Mouse (Mus musculus) kidney, adult 2 months (tissue): Measurements from ENCODE around the gene Lrp2. TPM values are rescaled to one million over a fixed set of nuclear protein-coding genes. Genes with fewer than 3 reads are reported as not detected.

ENCODE experiments used
- DNase-seq: peaks from one replicate; pipeline ENCODE4 v3.0.0; 2021
- H3K27ac ChIP-seq: fragments of 200-500 bp; 2 replicates; pipeline ENCODE4 v1.5.1; 2012; ENCODE audit warnings: low read depth, low read length, control low read depth, inconsistent platforms; ENCODE audit not compliant: insufficient read depth
- H3K27me3 ChIP-seq: fragments of 200-500 bp; replicated peaks from 2 replicates; pipeline ENCODE4 v1.6.1; 2012; ENCODE audit warnings: mild to moderate bottlenecking, moderate library complexity, low read length, inconsistent platforms; ENCODE audit not compliant: control insufficient read depth, insufficient read depth
- H3K36me3 ChIP-seq: fragments of 200-500 bp; 2 replicates; pipeline ENCODE4 v1.6.1; 2012; ENCODE audit warnings: mild to moderate bottlenecking, moderate library complexity, low read length, inconsistent platforms; ENCODE audit not compliant: control insufficient read depth, insufficient read depth
- H3K4me1 ChIP-seq: fragments of 200-500 bp; 2 replicates; pipeline ENCODE4 v1.6.1; 2011; ENCODE audit warnings: low read length; ENCODE audit not compliant: control insufficient read depth, insufficient read depth
- H3K4me3 ChIP-seq: fragments of 200-500 bp; 2 replicates; pipeline ENCODE4 v1.5.1; 2011; ENCODE audit warnings: mild to moderate bottlenecking, low read depth, low read length, control low read depth; ENCODE audit not compliant: insufficient read depth
- CTCF ChIP-seq: fragments of 200-500 bp; conservative IDR thresholded peaks from 2 replicates; pipeline ENCODE4 v1.5.1; 2011; ENCODE audit warnings: low read depth, mild to moderate bottlenecking, control low read depth, low read length, moderate library complexity, mixed read lengths; ENCODE audit not compliant: insufficient read depth, insufficient read length
- POLR2A ChIP-seq: fragments of 200-500 bp; IDR thresholded peaks from one replicate; pipeline ENCODE4 v1.6.1; 2011; ENCODE audit warnings: low read depth, low read length, control low read depth
- WGBS: fragments of 180-500 bp; shearing (Covaris S2); methylation state at CpG from one replicate; pipeline ENCODE4 v1.1.7; 2018; 5-methylcytosine and 5-hydroxymethylcytosine counted together
- polyA plus RNA-seq: library from polyadenylated mRNA; depleted of rRNA; stranded (reverse); fragments of >200 nt; gene quantifications from 2 replicates; pipeline ENCODE4 v1.2.3, GENCODE M21; 2012

The Lrp2 gene
- polyA plus RNA-seq, 1 experiment: 283 TPM

DNA sequence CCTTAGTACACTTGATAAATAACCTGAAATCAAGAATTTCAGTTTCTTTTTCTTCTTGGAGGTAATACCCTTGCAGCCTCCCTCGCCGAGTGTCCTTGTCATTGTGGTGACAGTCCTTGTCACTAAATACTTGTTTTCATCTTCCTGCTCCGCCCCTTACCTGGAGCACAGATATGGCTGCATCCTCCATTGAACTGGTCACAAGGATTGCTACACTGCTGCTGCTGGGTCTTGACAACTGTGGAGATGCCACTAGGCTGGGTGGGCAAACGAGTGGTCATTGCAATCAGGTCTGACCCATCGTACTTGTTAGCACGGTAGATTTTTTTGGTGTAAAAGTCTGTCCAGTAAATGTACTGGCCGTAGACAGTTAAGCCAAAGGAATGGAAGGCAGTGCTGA lies 104.9 kb downstream of the Lrp2 start:
- no peaks in the 10 kb centered on the region for H3K4me1 ChIP-seq
- TF ChIP-seq CTCF: no peak
- TF ChIP-seq POLR2A: no peak
- DNase-seq: no peak
- no peaks in the 10 kb centered on the region for H3K27me3 ChIP-seq
- no peak overlapping the region for H3K27ac ChIP-seq
- 90% methylated on average over 7 of the region's 7 CpGs for WGBS
- peaks cover 5% of the 10 kb centered on the region for H3K36me3 ChIP-seq
- H3K4me3 ChIP-seq: no peak overlapping the region

DNA sequence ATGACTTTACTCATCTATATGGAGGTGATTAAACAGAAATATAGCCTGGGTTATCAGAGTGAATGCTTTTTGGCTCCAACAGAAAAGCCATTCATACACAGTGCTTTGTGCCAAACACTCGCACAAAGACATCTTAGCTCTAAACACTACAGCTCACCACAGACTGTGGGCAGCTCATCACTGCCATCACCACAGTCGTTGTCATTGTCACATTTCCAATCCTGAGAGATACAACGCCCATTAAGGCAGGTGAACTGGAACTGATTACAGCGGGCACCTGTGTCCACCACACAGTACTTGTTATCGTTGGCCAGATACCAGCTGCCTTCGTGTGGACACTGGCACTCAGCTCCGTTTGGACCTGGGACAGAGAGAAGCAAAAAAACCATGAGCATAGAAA lies 106.0 kb downstream of the Lrp2 start:
- no peak for TF ChIP-seq POLR2A
- no peak for TF ChIP-seq CTCF

DNA sequence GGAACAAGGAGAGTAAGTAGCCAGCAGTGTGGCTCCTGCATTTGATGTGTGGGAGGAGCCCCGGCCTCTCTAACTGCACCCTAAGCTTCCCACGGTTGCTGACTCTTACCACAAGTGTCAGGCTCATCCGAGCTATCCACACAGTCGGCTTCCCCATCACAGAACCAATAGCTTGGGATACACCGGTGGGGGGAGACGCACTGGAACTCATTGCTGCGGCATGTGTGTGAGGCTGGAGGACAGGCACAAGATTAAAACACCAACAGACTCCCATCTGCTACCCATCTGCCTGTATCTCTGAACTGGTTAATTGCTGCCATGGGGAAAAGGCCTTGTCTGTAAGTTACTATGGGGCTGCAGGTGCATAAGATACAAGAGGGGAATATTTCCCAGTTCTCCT lies 109.0 kb downstream of the Lrp2 start:
- no peak for DNase-seq
- Histone ChIP-seq H3K36me3 (no peaks in the 10 kb centered on the region; the same call in 1 of the 2 replicates), H3K27me3 (no peaks in the 10 kb centered on the region), H3K4me1 (no peaks in the 10 kb centered on the region), H3K4me3 (no peak overlapping the region), H3K27ac (no peak overlapping the region)
- 70% methylated on average over 7 of the region's 7 CpGs for WGBS
- TF ChIP-seq POLR2A: no peak

More for the DNA sequence above, 106.0 kb downstream of the Lrp2 start:
- H3K36me3 ChIP-seq: peaks cover 5% of the 10 kb centered on the region
- H3K4me3 ChIP-seq: no peak overlapping the region
- DNase-seq: no peak
- 64% methylated on average over 7 of the region's 7 CpGs for WGBS
- no peak overlapping the region for H3K27ac ChIP-seq
- H3K27me3 ChIP-seq: no peaks in the 10 kb centered on the region
- no peaks in the 10 kb centered on the region for H3K4me1 ChIP-seq

DNA sequence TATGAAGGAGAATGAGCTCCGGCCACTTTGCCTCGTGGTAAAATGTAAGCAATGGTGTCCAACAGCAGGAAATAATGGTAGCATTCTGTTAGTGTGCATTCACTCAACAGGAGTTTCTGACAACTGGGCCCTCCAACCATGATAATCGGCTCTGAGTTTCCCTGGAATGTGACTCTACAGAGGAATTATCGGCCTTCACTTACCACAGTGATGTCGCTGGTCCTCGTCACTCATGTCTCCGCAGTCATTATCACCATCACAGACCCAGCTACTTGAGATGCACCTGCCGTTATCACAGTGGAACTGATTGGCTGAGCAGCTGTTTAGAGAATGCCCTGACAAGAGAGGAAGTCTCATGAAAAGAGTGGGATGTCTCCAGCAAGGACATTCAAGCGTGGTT lies 110.7 kb downstream of the Lrp2 start:
- TF ChIP-seq POLR2A (no peak), CTCF (no peak)
- WGBS: 87% methylated on average over 9 of the region's 9 CpGs
- H3K27ac ChIP-seq: no peak overlapping the region

DNA sequence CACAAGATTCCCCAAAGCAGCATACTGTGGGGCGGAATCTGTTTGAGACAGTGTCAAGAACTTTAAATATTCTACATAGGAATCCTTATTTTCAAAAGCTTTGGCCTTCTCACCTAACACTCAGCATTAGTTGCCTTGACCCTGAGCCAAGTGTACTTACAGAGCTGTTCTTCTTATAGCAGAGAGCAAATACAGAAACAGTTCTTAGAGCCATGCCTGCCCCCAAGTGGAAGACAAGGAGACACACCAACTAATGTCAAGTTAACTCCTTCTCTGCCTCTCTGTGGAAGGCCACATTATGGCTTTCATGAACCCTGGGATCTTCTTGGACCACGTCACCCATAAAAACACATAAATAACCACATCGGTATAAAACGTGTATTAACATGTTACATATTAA lies 114.0 kb downstream of the Lrp2 start:
- no peaks in the 10 kb centered on the region; the same call in 1 of the 2 replicates for H3K4me1 ChIP-seq
- H3K27ac ChIP-seq: no peak overlapping the region
- peaks cover 5% of the 10 kb centered on the region; the same call in 1 of the 2 replicates for H3K36me3 ChIP-seq
- TF ChIP-seq POLR2A: no peak
- no peak overlapping the region for H3K4me3 ChIP-seq
- no peaks in the 10 kb centered on the region for H3K27me3 ChIP-seq
- DNase-seq: no peak
- WGBS: 59% methylated on average over 4 of the region's 4 CpGs

More for the DNA sequence above, 110.7 kb downstream of the Lrp2 start:
- H3K36me3 ChIP-seq: no peaks in the 10 kb centered on the region; the same call in 1 of the 2 replicates
- H3K4me1 ChIP-seq: no peaks in the 10 kb centered on the region
- no peaks in the 10 kb centered on the region for H3K27me3 ChIP-seq
- DNase-seq: no peak
- no peak overlapping the region for H3K4me3 ChIP-seq

DNA sequence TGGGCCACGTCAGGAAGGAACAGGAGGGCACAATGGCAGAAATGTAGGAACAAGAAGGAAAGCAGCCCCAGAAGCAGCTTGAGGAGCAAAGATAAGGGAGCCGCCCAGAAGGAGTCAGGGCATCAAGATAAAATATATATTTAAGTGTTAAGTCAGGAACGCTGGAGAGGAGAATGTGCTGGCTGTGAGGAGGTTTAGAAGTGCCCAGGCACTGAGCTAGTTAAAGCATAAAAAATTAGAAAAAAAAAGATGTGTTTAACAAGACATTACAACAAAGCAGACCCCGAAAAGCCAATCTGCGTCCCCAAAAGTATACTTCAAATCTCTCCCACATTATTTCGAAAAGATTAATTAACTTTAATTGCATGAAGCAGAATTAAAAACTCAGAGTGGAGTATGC lies 122.3 kb downstream of the Lrp2 start:
- 80% methylated on average over 6 of the region's 6 CpGs for WGBS
- no peaks in the 10 kb centered on the region; the same call in 1 of the 2 replicates for H3K4me1 ChIP-seq
- no peak overlapping the region for H3K4me3 ChIP-seq
- DNase-seq: no peak
- TF ChIP-seq POLR2A: no peak
- TF ChIP-seq CTCF: no peak
- H3K27ac ChIP-seq: no peak overlapping the region
- H3K27me3 ChIP-seq: no peaks in the 10 kb centered on the region; the same call in 1 of the 2 replicates
- peaks cover 7% of the 10 kb centered on the region for H3K36me3 ChIP-seq

DNA sequence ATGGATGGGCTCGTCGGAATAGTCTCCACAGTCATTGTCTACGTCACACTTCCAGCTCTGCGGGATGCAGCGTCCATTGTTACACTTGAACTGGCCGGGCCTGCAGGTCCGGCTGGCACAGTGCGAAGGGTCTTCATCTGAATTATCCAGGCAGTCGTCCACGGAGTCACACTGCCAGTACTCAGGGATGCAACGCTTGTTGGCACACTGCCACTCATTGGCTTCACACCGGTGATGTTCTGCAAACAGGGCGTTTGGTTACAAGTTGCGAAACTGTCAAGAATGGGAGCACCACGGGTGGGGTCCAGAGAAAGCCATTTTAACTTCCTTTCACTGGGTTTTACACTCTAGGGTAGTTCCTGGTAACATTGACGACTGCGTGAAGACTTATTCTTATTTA lies 126.4 kb downstream of the Lrp2 start:
- Histone ChIP-seq H3K27me3 (no peaks in the 10 kb centered on the region; the same call in 1 of the 2 replicates), H3K36me3 (peaks cover 2% of the 10 kb centered on the region), H3K4me3 (no peak overlapping the region), H3K27ac (no peak overlapping the region), H3K4me1 (no peaks in the 10 kb centered on the region)
- TF ChIP-seq CTCF: no peak
- TF ChIP-seq POLR2A: no peak
- 83% methylated on average over 17 of the region's 17 CpGs for WGBS
- DNase-seq: no peak

DNA sequence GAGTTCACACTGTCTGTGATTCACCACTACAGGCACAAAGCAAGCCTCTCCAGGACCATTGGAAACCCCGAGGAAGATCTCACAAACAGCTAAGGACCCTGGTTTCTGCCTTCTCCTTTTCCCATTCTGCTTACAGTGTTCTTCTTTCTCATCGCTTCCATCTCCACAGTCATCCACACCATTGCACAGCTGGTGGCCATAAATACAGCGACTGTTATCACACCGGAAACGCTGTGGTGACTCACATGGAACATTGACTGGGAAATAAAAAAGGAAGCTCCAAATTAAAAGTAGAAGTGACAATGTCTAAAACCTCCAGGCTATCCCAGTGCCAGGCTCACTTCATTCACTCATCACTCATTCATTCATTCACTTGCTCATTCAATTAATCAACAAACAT lies 134.7 kb downstream of the Lrp2 start:
- peaks cover 20% of the 10 kb centered on the region; the same call in 1 of the 2 replicates for H3K4me1 ChIP-seq
- TF ChIP-seq CTCF: no peak
- TF ChIP-seq POLR2A: no peak
- no peaks in the 10 kb centered on the region for H3K27me3 ChIP-seq
- no peak overlapping the region for H3K4me3 ChIP-seq
- no peak overlapping the region for H3K27ac ChIP-seq
- no peak for DNase-seq
- 42% methylated on average over 5 of the region's 5 CpGs for WGBS
- H3K36me3 ChIP-seq: peaks cover 13% of the 10 kb centered on the region
